Mouse (Mus musculus): ENCODE data around the gene Prpf8. TPM values are rescaled to one million over a fixed set of nuclear protein-coding genes. Genes with fewer than 3 reads are reported as not detected.

The Prpf8 gene
- polyA plus RNA-seq, 1 experiment from 2014 or later: 105 TPM

MicroRNAs encoded within 50 kb of the gene (microRNA counts, 519-probe panel; counts per million panel counts)
- 6,229 counts per million, percentile 70 among the panel's probes with 10 or more counts for microRNA mmu-miR-22

Small RNA genes within 50 kb of the gene (microRNA-seq; reads per million reads assigned to microRNA genes)
- gene Mir22 (ENCODE audit: borderline number of aligned reads) (7,447 reads per million, percentile 91 among the genes with 10 or more reads in this experiment), gene Mir3971 (ENCODE audit: borderline number of aligned reads) (not detected)

Other genes with a start within 250 kb of the Prpf8 start
- gene Rpa1, start 138.5 kb upstream of the Prpf8 start, polyA plus RNA-seq (2014; fragmentation: Nextera tagmentation; extraction: Ambion mirVana): 149 and 154 TPM in 2 replicates
- 10.4 and 10.9 TPM in 2 replicates for gene Smyd4, start 138.4 kb upstream of the Prpf8 start, polyA plus RNA-seq (2014; fragmentation: Nextera tagmentation; extraction: Ambion mirVana)
- gene Serpinf1, start 64.1 kb upstream of the Prpf8 start, polyA plus RNA-seq (2014; fragmentation: Nextera tagmentation; extraction: Ambion mirVana): 217 and 224 TPM in 2 replicates
- 321 and 377 TPM in 2 replicates for gene Serpinf2, start 47.2 kb upstream of the Prpf8 start, polyA plus RNA-seq (2014; fragmentation: Nextera tagmentation; extraction: Ambion mirVana)
- gene Wdr81, start 32.1 kb upstream of the Prpf8 start, polyA plus RNA-seq (2014; fragmentation: Nextera tagmentation; extraction: Ambion mirVana): 21.8 and 21.9 TPM in 2 replicates
- 29.8 and 33.0 TPM in 2 replicates for gene Tlcd2, start 25.1 kb upstream of the Prpf8 start, polyA plus RNA-seq (2014; fragmentation: Nextera tagmentation; extraction: Ambion mirVana)
- gene Rilp, start 23.3 kb downstream of the Prpf8 start, polyA plus RNA-seq (2014; fragmentation: Nextera tagmentation; extraction: Ambion mirVana): 1.2 and 1.5 TPM in 2 replicates
- 7.0 and 7.8 TPM in 2 replicates for gene Scarf1, start 26.7 kb downstream of the Prpf8 start, polyA plus RNA-seq (2014; fragmentation: Nextera tagmentation; extraction: Ambion mirVana)
- 5.5 and 7.8 TPM in 2 replicates for gene Slc43a2, start 44.9 kb downstream of the Prpf8 start, polyA plus RNA-seq (2014; fragmentation: Nextera tagmentation; extraction: Ambion mirVana)
- gene Pitpna, start 101.3 kb downstream of the Prpf8 start, polyA plus RNA-seq (2014; fragmentation: Nextera tagmentation; extraction: Ambion mirVana): 63.2 and 65.1 TPM in 2 replicates
- 21.9 and 22.2 TPM in 2 replicates for gene Inpp5k, start 144.2 kb downstream of the Prpf8 start, polyA plus RNA-seq (2014; fragmentation: Nextera tagmentation; extraction: Ambion mirVana)
- gene Myo1c, start 163.7 kb downstream of the Prpf8 start, polyA plus RNA-seq (2014; fragmentation: Nextera tagmentation; extraction: Ambion mirVana): 37.4 and 41.9 TPM in 2 replicates
- gene Crk, start 192.4 kb downstream of the Prpf8 start, polyA plus RNA-seq (2014; fragmentation: Nextera tagmentation; extraction: Ambion mirVana): 70.4 and 71.1 TPM in 2 replicates
- gene Ywhae, start 246.1 kb downstream of the Prpf8 start, polyA plus RNA-seq (2014; fragmentation: Nextera tagmentation; extraction: Ambion mirVana): 710 and 755 TPM in 2 replicates